Mouse (Mus musculus) ES-E14 (cell line): Measurements from ENCODE around the gene Pip4k2b.

ENCODE experiments used
- CHD2 ChIP-seq: IDR thresholded peaks from 2 replicates; pipeline ENCODE4 v1.6.1; 2014; ENCODE audit warnings: mild to moderate bottlenecking, low read depth, low read length, inconsistent platforms
- HCFC1 ChIP-seq: IDR thresholded peaks from 2 replicates; pipeline ENCODE4 v1.6.1; 2012; ENCODE audit warnings: low read length, inconsistent platforms, borderline replicate concordance; ENCODE audit not compliant: insufficient read depth
- MAFK ChIP-seq: IDR thresholded peaks from 2 replicates; pipeline ENCODE4 v1.6.1; 2014; ENCODE audit warnings: mild to moderate bottlenecking, low read depth, low read length, inconsistent platforms; ENCODE audit not compliant: insufficient read depth
- ZC3H11A ChIP-seq: IDR thresholded peaks from 2 replicates; pipeline ENCODE4 v1.6.1; 2012; ENCODE audit warnings: low read depth, mild to moderate bottlenecking, inconsistent platforms, low read length, borderline replicate concordance
- ZNF384 ChIP-seq: IDR thresholded peaks from 2 replicates; pipeline ENCODE4 v1.6.1; 2012; ENCODE audit warnings: low read depth, low read length, inconsistent platforms

GRCm38 (mm10) chr11:97669829-97670228, 74.7 kb downstream of the Pip4k2b start:
- TF ChIP-seq ZC3H11A (no peak), MAFK (no peak), ZNF384 (no peak), CHD2 (no peak), HCFC1 (no peak)
